Mouse (Mus musculus): ENCODE measurements around the gene Rngtt.

- TF ChIP-seq MAX (IDR thresholded peaks at IDR 0.05; ENCODE audit: low read length) (no peak), CHD2 (IDR thresholded peaks at IDR 0.05; ENCODE audit: low read length) (no peak)
Measured at GRCm38 (mm10) chr4:33486050-33486449, 175.9 kb downstream of the Rngtt start.
